Mouse (Mus musculus): ENCODE results near the gene Rab3c. TPM values are rescaled to one million over a fixed set of nuclear protein-coding genes. Genes with fewer than 3 reads are reported as not detected.

The Rab3c gene
- polyA plus RNA-seq, 1 experiment = 2.8 TPM

GRCm38 (mm10) chr13:110067149-110067548, 213.6 kb downstream of the Rab3c start:
- no peak for TF ChIP-seq POLR2A (IDR thresholded peaks at IDR 0.05; ENCODE audit: low read depth, low read length)
- no peak for TF ChIP-seq CTCF (IDR thresholded peaks at IDR 0.05; ENCODE audit: borderline replicate concordance, insufficient read depth, low read length)
- Histone ChIP-seq H3K4me1 (ENCODE audit: control insufficient read depth, insufficient read depth, low read length) (0 out of 2 replicates have a peak, but pooled peaks cover 3% of the 10 kb centered on the region), H3K4me3 (ENCODE audit: insufficient read depth, low read length) (no peak overlapping the region), H3K27ac (ENCODE audit: insufficient read depth, low read length) (no peak overlapping the region)

GRCm38 (mm10) chr13:110066674-110067073, 214.1 kb downstream of the Rab3c start:
- TF ChIP-seq CTCF (IDR thresholded peaks at IDR 0.05; ENCODE audit: borderline replicate concordance, insufficient read depth, low read length) (no peak), POLR2A (IDR thresholded peaks at IDR 0.05; ENCODE audit: low read depth, low read length) (no peak)

GRCm38 (mm10) chr13:110062835-110063411, 217.9 kb downstream of the Rab3c start:
- TF ChIP-seq CTCF (IDR thresholded peaks at IDR 0.05; ENCODE audit: borderline replicate concordance, insufficient read depth, low read length) = 0 out of 2 replicates have a peak, but pooled peaks have one; percentile 17
- no peak for TF ChIP-seq POLR2A (IDR thresholded peaks at IDR 0.05; ENCODE audit: low read depth, low read length)
- 0 out of 2 replicates have a peak, but pooled peaks cover 3% of the 10 kb centered on the region for H3K4me1 ChIP-seq (ENCODE audit: control insufficient read depth, insufficient read depth, low read length)
- no peak overlapping the region for H3K4me3 ChIP-seq (ENCODE audit: insufficient read depth, low read length)
- H3K27ac ChIP-seq (ENCODE audit: insufficient read depth, low read length) = no peak overlapping the region

More at GRCm38 (mm10) chr13:110066674-110067073, 214.1 kb downstream of the Rab3c start:
- Histone ChIP-seq H3K27ac (ENCODE audit: insufficient read depth, low read length) (no peak overlapping the region), H3K4me1 (ENCODE audit: control insufficient read depth, insufficient read depth, low read length) (0 out of 2 replicates have a peak, but pooled peaks cover 3% of the 10 kb centered on the region), H3K4me3 (ENCODE audit: insufficient read depth, low read length) (no peak overlapping the region)

GRCm38 (mm10) chr13:110062288-110062687, 218.5 kb downstream of the Rab3c start:
- no peak overlapping the region for H3K4me3 ChIP-seq (ENCODE audit: insufficient read depth, low read length)
- no peaks in the 10 kb centered on the region for H3K4me1 ChIP-seq (ENCODE audit: control insufficient read depth, insufficient read depth, low read length)
- no peak for TF ChIP-seq POLR2A (IDR thresholded peaks at IDR 0.05; ENCODE audit: low read depth, low read length)
- TF ChIP-seq CTCF (IDR thresholded peaks at IDR 0.05; ENCODE audit: borderline replicate concordance, insufficient read depth, low read length) = no peak
- H3K27ac ChIP-seq (ENCODE audit: insufficient read depth, low read length) = peak overlapping the region; percentile 34; the same call in 1 of the 2 replicates

- no peaks in the 10 kb centered on the region for H3K4me1 ChIP-seq (ENCODE audit: control insufficient read depth, insufficient read depth, low read length)
- no peak overlapping the region for H3K4me3 ChIP-seq (ENCODE audit: insufficient read depth, low read length)
- TF ChIP-seq CTCF (IDR thresholded peaks at IDR 0.05; ENCODE audit: borderline replicate concordance, insufficient read depth, low read length) (no peak), POLR2A (IDR thresholded peaks at IDR 0.05; ENCODE audit: low read depth, low read length) (no peak)
- no peak overlapping the region for H3K27ac ChIP-seq (ENCODE audit: insufficient read depth, low read length)
Observed at GRCm38 (mm10) chr13:110054538-110054937, 226.3 kb downstream of the Rab3c start.

- no peak overlapping the region for H3K27ac ChIP-seq (ENCODE audit: insufficient read depth, low read length)
- TF ChIP-seq CTCF (IDR thresholded peaks at IDR 0.05; ENCODE audit: borderline replicate concordance, insufficient read depth, low read length) = no peak
- no peak overlapping the region for H3K4me3 ChIP-seq (ENCODE audit: insufficient read depth, low read length)
- H3K4me1 ChIP-seq (ENCODE audit: control insufficient read depth, insufficient read depth, low read length) = no peaks in the 10 kb centered on the region
Observed at GRCm38 (mm10) chr13:110048767-110049434, 231.9 kb downstream of the Rab3c start.

GRCm38 (mm10) chr13:110044418-110044817, 236.4 kb downstream of the Rab3c start:
- H3K4me1 ChIP-seq (ENCODE audit: control insufficient read depth, insufficient read depth, low read length) = 0 out of 2 replicates have a peak, but pooled peaks cover 3% of the 10 kb centered on the region
- no peak overlapping the region for H3K27ac ChIP-seq (ENCODE audit: insufficient read depth, low read length)
- TF ChIP-seq CTCF (IDR thresholded peaks at IDR 0.05; ENCODE audit: borderline replicate concordance, insufficient read depth, low read length) (no peak), POLR2A (IDR thresholded peaks at IDR 0.05; ENCODE audit: low read depth, low read length) (no peak)
- H3K4me3 ChIP-seq (ENCODE audit: insufficient read depth, low read length) = no peak overlapping the region

- H3K4me3 ChIP-seq (ENCODE audit: insufficient read depth, low read length) = no peak overlapping the region
- H3K4me1 ChIP-seq (ENCODE audit: control insufficient read depth, insufficient read depth, low read length) = 0 out of 2 replicates have a peak, but pooled peaks cover 3% of the 10 kb centered on the region
- TF ChIP-seq CTCF (IDR thresholded peaks at IDR 0.05; ENCODE audit: borderline replicate concordance, insufficient read depth, low read length) (no peak), POLR2A (IDR thresholded peaks at IDR 0.05; ENCODE audit: low read depth, low read length) (no peak)
- H3K27ac ChIP-seq (ENCODE audit: insufficient read depth, low read length) = no peak overlapping the region
Observed at GRCm38 (mm10) chr13:110039779-110040498, 240.9 kb downstream of the Rab3c start.

GRCm38 (mm10) chr13:110039170-110039569, 241.6 kb downstream of the Rab3c start:
- TF ChIP-seq CTCF (IDR thresholded peaks at IDR 0.05; ENCODE audit: borderline replicate concordance, insufficient read depth, low read length) (no peak), POLR2A (IDR thresholded peaks at IDR 0.05; ENCODE audit: low read depth, low read length) (no peak)
- no peak overlapping the region for H3K27ac ChIP-seq (ENCODE audit: insufficient read depth, low read length)
- no peak overlapping the region for H3K4me3 ChIP-seq (ENCODE audit: insufficient read depth, low read length)
- 0 out of 2 replicates have a peak, but pooled peaks cover 3% of the 10 kb centered on the region for H3K4me1 ChIP-seq (ENCODE audit: control insufficient read depth, insufficient read depth, low read length)
